Mouse (Mus musculus) stomach, embryonic 16.5 days (tissue): ENCODE measurements around the gene Exosc8. TPM values are rescaled to one million over a fixed set of nuclear protein-coding genes. Genes with fewer than 3 reads are reported as not detected.
"Not testable (repeated sequence)": the region's sequence is repeated elsewhere in the genome, so short reads cannot be mapped to it uniquely, and the experiment has no call there.

ENCODE experiments used
- ATAC-seq: fragments of 200-750 bp; cut with Nextera tagmentation; 2 replicates; pipeline ENCODE4 v1.8.0; 2017; ENCODE audit warnings: moderate number of reproducible peaks, moderate TSS enrichment; ENCODE audit not compliant: insufficient read depth, low FRiP score
- H3K27ac ChIP-seq: fragments of 300-500 bp; sonication (generic); 2 replicates; pipeline ENCODE4 v1.5.1; 2014; ENCODE audit warnings: low read length
- H3K27me3 ChIP-seq: fragments of 300-500 bp; sonication (generic); 2 replicates; pipeline ENCODE4 v1.6.1; 2014; ENCODE audit warnings: low read length, control low read depth, mixed read lengths; ENCODE audit not compliant: control insufficient read depth, insufficient read depth
- H3K36me3 ChIP-seq: fragments of 300-500 bp; sonication (generic); 2 replicates; pipeline ENCODE4 v1.6.1; 2014; ENCODE audit warnings: low read length; ENCODE audit not compliant: control insufficient read depth, insufficient read depth
- H3K4me1 ChIP-seq: fragments of 300-500 bp; sonication (generic); 2 replicates; pipeline ENCODE4 v1.6.1; 2014; ENCODE audit warnings: low read length, control low read depth, mixed read lengths; ENCODE audit not compliant: control insufficient read depth, insufficient read depth
- H3K4me2 ChIP-seq: fragments of 300-500 bp; sonication (generic); 2 replicates; pipeline ENCODE4 v1.6.1; 2014; ENCODE audit warnings: low read depth, low read length, mixed read lengths
- H3K4me3 ChIP-seq: fragments of 300-500 bp; sonication (generic); replicated peaks from 2 replicates; pipeline ENCODE4 v1.5.1; 2014; ENCODE audit warnings: mild to moderate bottlenecking, low read length
- H3K9ac ChIP-seq: fragments of 300-500 bp; sonication (generic); 2 replicates; pipeline ENCODE4 v1.6.1; 2014; ENCODE audit warnings: low read length
- H3K9me3 ChIP-seq: fragments of 300-500 bp; sonication (generic); replicated peaks from 2 replicates; pipeline ENCODE4 v1.6.1; 2016; ENCODE audit warnings: low read length, control low read depth; ENCODE audit not compliant: control insufficient read depth
- WGBS: fragments of 180-500 bp; shearing (Covaris S2); extraction: QIAGEN DNeasy Blood & Tissue Kit; methylation state at CpG from one replicate; pipeline ENCODE4 v1.1.7; 2014; 5-methylcytosine and 5-hydroxymethylcytosine counted together
- polyA plus RNA-seq: library from polyadenylated mRNA; unstranded; fragments of >200 nt; fragmentation: Nextera tagmentation; extraction: Ambion mirVana; gene quantifications from 2 replicates; pipeline ENCODE4 v1.2.1, GENCODE M21; 2015

The Exosc8 gene
- polyA plus RNA-seq, 1 experiment from 2014 or later: 90.3 TPM

GRCm38 (mm10) chr3:54725344-54725743, 9.8 kb downstream of the Exosc8 start:
- no peak overlapping the region for H3K4me2 ChIP-seq
- no peak overlapping the region for H3K27ac ChIP-seq
- no peak overlapping the region for H3K4me3 ChIP-seq
- no peak overlapping the region for H3K9ac ChIP-seq
- H3K4me1 ChIP-seq: no peaks in the 10 kb centered on the region
- H3K27me3 ChIP-seq: no peaks in the 10 kb centered on the region
- no peaks in the 10 kb centered on the region for H3K9me3 ChIP-seq
- ATAC-seq: no peak
- 75% methylated on average over 2 of the region's 2 CpGs for WGBS
- H3K36me3 ChIP-seq: peaks cover 39% of the 10 kb centered on the region

DNA sequence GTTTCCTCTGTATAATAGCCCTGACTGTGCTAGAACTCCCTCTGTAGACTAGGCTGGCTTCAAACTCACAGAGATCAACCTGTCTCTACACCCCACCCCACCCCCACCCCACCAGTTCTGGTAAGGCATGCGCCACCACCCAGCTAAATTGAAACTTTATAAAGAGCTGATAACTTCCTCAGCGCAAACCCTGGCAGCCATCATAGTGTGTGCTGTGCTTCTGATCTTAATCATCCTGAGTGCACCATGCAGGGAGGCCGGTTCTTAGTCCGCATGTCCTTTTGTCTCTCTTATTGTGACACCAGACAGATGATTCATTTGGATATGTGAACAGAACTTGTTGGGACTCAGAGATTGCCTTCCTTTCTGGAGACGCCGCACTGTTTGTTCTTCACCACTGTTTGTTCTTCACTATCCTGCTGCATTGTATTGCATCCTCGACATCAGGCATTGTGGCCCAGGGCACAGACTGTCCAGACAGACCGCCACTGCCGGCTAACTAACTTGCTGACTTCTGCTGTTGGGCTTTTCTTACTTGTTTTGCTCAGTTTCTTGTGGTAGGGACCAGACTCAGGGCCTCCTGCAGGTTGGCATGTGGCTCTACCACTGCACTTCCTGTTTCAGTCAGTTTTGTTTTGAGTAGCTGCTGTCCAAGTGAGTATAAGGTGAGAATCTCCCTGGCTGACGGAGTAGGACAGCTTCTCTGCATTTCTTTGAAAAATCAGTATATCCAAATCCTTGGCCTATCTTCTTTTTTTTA, 11.3 kb downstream of the Exosc8 start:
- peaks cover 28% of the 10 kb centered on the region for H3K36me3 ChIP-seq
- no peak overlapping the region for H3K4me2 ChIP-seq
- ATAC-seq: no peak
- no peaks in the 10 kb centered on the region for H3K27me3 ChIP-seq
- no peak overlapping the region for H3K4me3 ChIP-seq
- 67% methylated on average over 10 of the region's 10 CpGs for WGBS
- H3K4me1 ChIP-seq: no peaks in the 10 kb centered on the region
- H3K27ac ChIP-seq: no peak overlapping the region
- no peak overlapping the region for H3K9ac ChIP-seq
- no peaks in the 10 kb centered on the region for H3K9me3 ChIP-seq

- Histone ChIP-seq H3K4me3 (no peak overlapping the region), H3K4me2 (no peak overlapping the region), H3K9me3 (no peaks in the 10 kb centered on the region), H3K27me3 (no peaks in the 10 kb centered on the region), H3K36me3 (peaks cover 25% of the 10 kb centered on the region), H3K9ac (no peak overlapping the region), H3K27ac (no peak overlapping the region), H3K4me1 (no peaks in the 10 kb centered on the region)
- ATAC-seq: no peak
- WGBS: 66% methylated on average over 3 of the region's 3 CpGs
Observed at GRCm38 (mm10) chr3:54718947-54719346, 16.2 kb downstream of the Exosc8 start.

DNA sequence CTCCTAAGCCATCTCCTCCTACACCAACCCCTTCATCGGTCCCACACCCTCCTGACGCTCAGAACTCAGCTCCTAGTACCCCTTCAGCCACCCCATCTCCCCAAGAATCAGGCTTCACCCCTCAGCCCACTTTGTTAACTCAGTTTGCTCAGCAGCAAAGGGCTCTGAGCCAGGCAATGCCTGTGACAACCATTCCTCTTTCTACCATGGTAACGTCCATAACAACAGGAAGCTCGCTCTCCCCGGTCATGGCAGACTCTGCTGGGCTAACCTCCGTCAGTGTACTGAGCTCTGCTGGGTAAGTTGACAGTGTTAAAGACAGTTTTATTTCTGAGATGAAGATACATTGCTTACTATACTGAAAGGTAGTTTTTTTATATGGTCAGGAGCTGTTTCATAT, 17.8 kb downstream of the Exosc8 start:
- Histone ChIP-seq H3K4me1 (no peaks in the 10 kb centered on the region), H3K4me3 (no peak overlapping the region), H3K9me3 (no peaks in the 10 kb centered on the region), H3K27ac (no peak overlapping the region), H3K9ac (no peak overlapping the region), H3K36me3 (peaks cover 28% of the 10 kb centered on the region), H3K4me2 (no peak overlapping the region), H3K27me3 (no peaks in the 10 kb centered on the region)
- no peak for ATAC-seq
- WGBS: 85% methylated on average over 6 of the region's 6 CpGs

DNA sequence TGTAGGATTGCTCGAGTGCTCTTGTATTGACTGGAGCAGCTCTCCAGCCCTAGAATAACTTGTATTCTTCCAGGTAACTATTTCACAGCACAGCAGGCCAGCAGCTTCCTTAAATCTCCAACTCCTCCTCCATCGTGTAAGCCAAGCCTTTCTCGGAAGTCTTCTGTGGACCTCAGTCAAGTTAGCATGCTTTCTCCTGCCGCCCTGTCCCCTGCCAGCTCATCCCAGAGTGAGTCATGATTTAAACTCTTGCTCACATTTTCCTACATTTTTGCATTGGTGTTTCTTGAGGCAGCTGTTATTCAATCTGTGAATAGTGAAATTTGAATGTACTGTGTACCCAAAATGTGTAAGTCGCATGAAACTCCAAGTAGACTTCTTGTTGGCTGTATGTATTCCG, 19.7 kb downstream of the Exosc8 start:
- Histone ChIP-seq H3K9me3 (no peaks in the 10 kb centered on the region), H3K4me3 (no peak overlapping the region), H3K9ac (no peak overlapping the region), H3K27me3 (no peaks in the 10 kb centered on the region), H3K4me1 (no peaks in the 10 kb centered on the region), H3K27ac (no peak overlapping the region), H3K4me2 (no peak overlapping the region), H3K36me3 (peaks cover 28% of the 10 kb centered on the region)
- 94% methylated on average over 6 of the region's 6 CpGs for WGBS
- no peak for ATAC-seq

DNA sequence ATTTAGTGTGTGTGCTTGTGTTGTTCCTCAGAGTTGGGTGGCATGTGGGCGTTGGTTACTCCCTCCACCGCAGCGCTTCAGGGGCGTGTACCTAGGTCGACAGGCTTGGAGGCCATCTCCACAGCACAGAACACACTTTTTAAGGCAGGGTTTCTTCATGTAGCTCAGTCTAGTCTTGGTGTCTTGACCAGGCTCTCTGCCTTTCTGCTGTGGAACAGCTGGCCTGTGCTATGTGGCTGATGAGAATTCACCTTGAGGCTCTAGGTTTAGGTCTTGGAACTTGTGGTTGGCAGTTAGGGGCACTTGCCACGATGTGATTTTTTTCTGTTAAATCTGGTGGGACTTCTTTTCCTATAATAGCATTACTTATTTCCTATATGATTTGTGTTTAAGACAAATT, 20.9 kb downstream of the Exosc8 start, which contains the start of gene Gm21958:
TSS of gene Gm21958 (minus strand) at position 101 of the 400 bp plus-strand sequence.
- no peak for ATAC-seq
- no peak within 1 kb of the TSS for H3K4me2 ChIP-seq
- H3K27me3 ChIP-seq: no peaks in the 10 kb centered on the region
- H3K4me1 ChIP-seq: no peaks in the 10 kb centered on the region
- no peak within 1 kb of the TSS for H3K9ac ChIP-seq
- no peak within 1 kb of the TSS for H3K4me3 ChIP-seq
- no peaks in the 10 kb centered on the region for H3K9me3 ChIP-seq
- H3K27ac ChIP-seq: no peak within 1 kb of the TSS
- H3K36me3 ChIP-seq: peaks cover 36% of the 10 kb centered on the region
- WGBS: 88% methylated on average over 6 of the region's 6 CpGs

GRCm38 (mm10) chr3:54708972-54709371, 26.2 kb downstream of the Exosc8 start:
- Histone ChIP-seq H3K36me3 (peaks cover 35% of the 10 kb centered on the region), H3K9ac (no peak overlapping the region), H3K4me1 (no peaks in the 10 kb centered on the region), H3K27me3 (no peaks in the 10 kb centered on the region), H3K27ac (no peak overlapping the region), H3K9me3 (no peaks in the 10 kb centered on the region), H3K4me2 (no peak overlapping the region), H3K4me3 (no peak overlapping the region)
- ATAC-seq: no peak
- 83% methylated on average over 9 of the region's 9 CpGs for WGBS

- H3K9ac ChIP-seq, ATAC-seq, H3K4me1 ChIP-seq, H3K9me3 ChIP-seq, H3K27ac ChIP-seq, H3K4me3 ChIP-seq, H3K4me2 ChIP-seq, H3K27me3 ChIP-seq: not testable (repeated sequence)
- H3K36me3 ChIP-seq: peaks cover 19% of the 10 kb centered on the region
- 96% methylated on average over 8 of the region's 8 CpGs for WGBS
Observed at GRCm38 (mm10) chr3:54704106-54704505, 31.1 kb downstream of the Exosc8 start.

DNA sequence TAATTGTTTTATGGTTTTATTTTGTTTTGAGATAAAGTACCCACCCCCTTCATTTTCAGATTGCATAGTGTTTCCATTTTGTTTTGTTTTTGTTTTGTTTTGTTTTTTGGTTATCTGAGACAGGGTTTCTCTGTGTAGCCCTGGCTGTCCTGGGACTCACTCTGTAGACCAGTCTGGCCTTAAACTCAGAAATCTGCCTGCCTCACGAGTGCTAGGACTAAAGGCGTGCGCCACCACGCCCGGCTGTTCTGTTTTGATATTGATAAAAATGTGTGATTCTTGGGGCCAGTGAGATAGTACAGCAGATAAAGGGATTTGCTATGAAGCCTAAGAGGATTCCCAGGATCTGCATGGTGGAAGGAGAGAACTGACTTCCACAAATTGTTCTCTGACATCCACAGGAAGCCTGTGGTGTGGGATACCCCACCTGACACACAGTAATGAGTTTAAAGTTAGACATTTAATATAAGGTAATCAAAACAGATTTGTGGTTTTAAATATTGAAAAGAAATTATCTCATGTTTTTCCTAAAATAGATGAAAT, 35.4 kb downstream of the Exosc8 start:
- Histone ChIP-seq H3K9me3 (no peaks in the 10 kb centered on the region), H3K4me2 (no peak overlapping the region), H3K27ac (no peak overlapping the region), H3K4me1 (no peaks in the 10 kb centered on the region), H3K27me3 (no peaks in the 10 kb centered on the region), H3K4me3 (no peak overlapping the region), H3K9ac (no peak overlapping the region), H3K36me3 (peaks cover 12% of the 10 kb centered on the region; the same call in 1 of the 2 replicates)
- no peak for ATAC-seq
- 66% methylated on average over 5 of the region's 5 CpGs for WGBS
